Mouse (Mus musculus) forebrain, embryonic 16.5 days (tissue): ENCODE results near the gene Cep97. TPM values are rescaled to one million over a fixed set of nuclear protein-coding genes. Genes with fewer than 3 reads are reported as not detected.
"Not testable (repeated sequence)": the region's sequence is repeated elsewhere in the genome, so short reads cannot be mapped to it uniquely, and the experiment has no call there.

Experiments
- ATAC-seq: fragments of 200-750 bp; cut with Nextera tagmentation; 2 replicates; pipeline ENCODE4 v1.8.0; 2017; ENCODE audit warnings: mild to moderate bottlenecking, moderate library complexity
- H3K27ac ChIP-seq: fragments of 300-500 bp; sonication (generic); 2 replicates; pipeline ENCODE4 v1.5.1; 2014; ENCODE audit warnings: low read length, control low read depth
- H3K27me3 ChIP-seq: fragments of 300-500 bp; sonication (generic); replicated peaks from 2 replicates; pipeline ENCODE4 v1.6.1; 2014; ENCODE audit warnings: low read length; ENCODE audit not compliant: control insufficient read depth, insufficient read depth
- H3K36me3 ChIP-seq: fragments of 300-500 bp; sonication (generic); 2 replicates; pipeline ENCODE4 v1.6.1; 2014; ENCODE audit not compliant: control insufficient read depth, insufficient read depth
- H3K4me1 ChIP-seq: fragments of 300-500 bp; sonication (generic); replicated peaks from 2 replicates; pipeline ENCODE4 v1.6.1; 2014; ENCODE audit warnings: low read length; ENCODE audit not compliant: control insufficient read depth, insufficient read depth
- H3K4me2 ChIP-seq: fragments of 300-500 bp; sonication (generic); 2 replicates; pipeline ENCODE4 v1.6.1; 2014; ENCODE audit warnings: mild to moderate bottlenecking, low read length, control low read depth
- H3K4me3 ChIP-seq: fragments of 300-500 bp; sonication (generic); replicated peaks from 2 replicates; pipeline ENCODE4 v1.5.1; 2014; ENCODE audit warnings: mild to moderate bottlenecking, low read length, control low read depth
- H3K9ac ChIP-seq: fragments of 300-500 bp; sonication (generic); replicated peaks from 2 replicates; pipeline ENCODE4 v1.6.1; 2014; ENCODE audit warnings: low read depth, low read length, control low read depth
- H3K9me3 ChIP-seq: fragments of 300-500 bp; sonication (generic); 2 replicates; pipeline ENCODE4 v1.6.1; 2016; ENCODE audit warnings: low read length; ENCODE audit not compliant: control insufficient read depth
- WGBS: fragments of 180-500 bp; shearing (Covaris S2); extraction: QIAGEN DNeasy Blood & Tissue Kit; methylation state at CpG from one replicate; pipeline ENCODE4 v1.1.7; 2014; 5-methylcytosine and 5-hydroxymethylcytosine counted together
- polyA plus RNA-seq: library from polyadenylated mRNA; unstranded; fragments of >200 nt; fragmentation: Nextera tagmentation; extraction: Ambion mirVana; gene quantifications from 2 replicates; pipeline ENCODE4 v1.2.1, GENCODE M21; 2015

Gene Cep97
- polyA plus RNA-seq, 1 experiment from 2014 or later = 19.4 TPM

DNA sequence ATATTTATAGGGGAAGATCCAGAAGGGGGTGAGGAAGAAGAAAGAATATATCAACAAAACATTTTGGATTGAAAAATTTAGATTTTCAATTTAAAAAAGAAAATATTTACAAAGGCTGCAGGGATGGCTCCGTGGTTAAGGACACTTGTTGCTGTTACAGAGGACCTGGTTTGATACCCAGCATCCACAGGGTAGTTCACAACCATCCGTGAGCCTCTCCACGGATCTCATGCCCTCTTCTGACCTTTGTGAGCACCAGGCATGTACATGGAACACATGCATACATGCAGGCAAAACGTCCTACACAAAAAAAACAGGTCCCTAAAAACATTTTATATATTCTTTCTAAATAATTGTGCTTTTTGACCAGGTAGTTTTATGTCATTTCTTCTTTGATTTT, 70.8 kb downstream of the Cep97 start:
- Histone ChIP-seq H3K9me3 (no peaks in the 10 kb centered on the region), H3K27me3 (no peaks in the 10 kb centered on the region), H3K4me1 (no peaks in the 10 kb centered on the region), H3K9ac (no peak overlapping the region), H3K36me3 (no peaks in the 10 kb centered on the region; the same call in 1 of the 2 replicates), H3K27ac (no peak overlapping the region), H3K4me3 (no peak overlapping the region), H3K4me2 (no peak overlapping the region)
- ATAC-seq = no peak
- 62% methylated on average over 4 of the region's 4 CpGs for WGBS

DNA sequence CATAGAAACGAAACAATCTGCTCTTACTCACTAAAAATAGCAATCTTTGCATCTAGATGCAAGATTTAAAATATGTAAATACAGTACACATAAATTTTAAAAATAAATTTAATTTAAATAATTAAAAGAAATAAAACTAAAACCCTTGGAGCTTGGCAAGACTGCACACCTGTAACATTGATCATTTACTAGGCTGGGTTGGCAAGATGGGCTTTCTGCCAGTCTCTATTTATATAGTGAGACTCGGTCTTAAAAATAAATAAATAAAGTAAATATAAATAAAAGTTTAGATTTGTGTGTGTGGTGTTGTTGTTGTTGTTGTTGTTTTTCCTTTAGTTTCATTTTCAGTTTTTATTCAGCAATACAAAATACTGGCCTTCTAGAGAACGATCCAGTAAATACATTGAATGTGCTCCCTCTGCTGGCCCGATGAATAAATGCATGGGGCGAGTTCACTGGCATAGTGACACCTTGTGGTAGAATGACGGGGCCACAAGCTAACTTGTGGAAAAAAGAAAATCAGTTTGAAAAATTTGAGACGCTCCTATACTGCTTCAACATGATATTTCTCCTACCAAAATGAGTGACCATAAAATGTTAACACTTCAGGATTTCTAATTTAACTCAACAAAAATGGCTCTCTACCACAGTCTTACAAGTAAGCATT, 71.4 kb downstream of the Cep97 start:
- peak; percentile 61 for ATAC-seq
- no peak overlapping the region for H3K27ac ChIP-seq
- WGBS = 20% methylated on average over 7 of the region's 7 CpGs
- H3K4me2 ChIP-seq = no peak overlapping the region
- no peak overlapping the region for H3K4me3 ChIP-seq
- H3K9ac ChIP-seq = no peak overlapping the region
- no peaks in the 10 kb centered on the region; the same call in 1 of the 2 replicates for H3K36me3 ChIP-seq
- no peaks in the 10 kb centered on the region for H3K4me1 ChIP-seq
- H3K27me3 ChIP-seq = no peaks in the 10 kb centered on the region
- no peaks in the 10 kb centered on the region for H3K9me3 ChIP-seq

DNA sequence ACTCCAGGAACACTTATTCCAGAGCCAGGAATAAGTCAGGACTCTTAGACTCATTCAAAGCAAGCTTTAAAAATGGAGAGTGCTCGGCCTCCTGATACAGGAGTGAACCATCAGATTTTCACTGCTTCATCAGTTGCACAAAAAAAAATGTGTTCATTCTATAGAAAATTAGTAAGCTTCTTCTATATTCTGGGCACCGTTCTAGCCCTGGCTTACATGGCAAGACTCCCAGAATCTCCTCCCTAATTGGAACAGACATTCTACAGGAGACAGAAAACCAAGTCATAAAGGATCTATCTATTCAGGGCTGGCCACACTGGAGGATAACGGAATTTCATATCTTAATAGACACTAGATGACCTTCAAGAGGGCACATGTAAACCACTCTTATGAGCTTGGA, 73.6 kb downstream of the Cep97 start:
- Histone ChIP-seq H3K27ac (no peak overlapping the region), H3K4me3 (no peak overlapping the region), H3K9me3 (no peaks in the 10 kb centered on the region), H3K4me2 (no peak overlapping the region), H3K4me1 (no peaks in the 10 kb centered on the region), H3K9ac (no peak overlapping the region), H3K36me3 (no peaks in the 10 kb centered on the region; the same call in 1 of the 2 replicates), H3K27me3 (no peaks in the 10 kb centered on the region)
- ATAC-seq = no peak
- WGBS = 52% methylated on average over 3 of the region's 3 CpGs

DNA sequence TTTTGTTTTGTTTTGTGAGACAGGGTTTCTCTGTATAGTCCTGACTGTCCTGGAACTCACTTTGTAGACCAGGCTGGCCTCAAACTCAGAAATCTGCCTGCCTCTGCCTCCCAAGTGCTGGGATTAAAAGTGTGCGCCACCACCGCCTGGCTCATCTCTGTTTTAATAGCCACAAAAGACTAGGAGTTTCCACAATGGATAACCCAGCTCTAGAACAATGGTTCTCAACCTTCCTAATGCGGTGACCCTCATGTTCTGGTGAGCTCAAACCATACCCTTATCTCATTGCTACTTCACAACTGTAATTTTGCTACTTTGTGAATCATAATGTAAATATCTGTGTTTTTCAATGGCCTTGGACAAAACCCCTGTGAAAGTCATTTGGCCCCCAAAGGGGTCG, 75.2 kb downstream of the Cep97 start:
- 94% methylated on average over 4 of the region's 4 CpGs for WGBS

DNA sequence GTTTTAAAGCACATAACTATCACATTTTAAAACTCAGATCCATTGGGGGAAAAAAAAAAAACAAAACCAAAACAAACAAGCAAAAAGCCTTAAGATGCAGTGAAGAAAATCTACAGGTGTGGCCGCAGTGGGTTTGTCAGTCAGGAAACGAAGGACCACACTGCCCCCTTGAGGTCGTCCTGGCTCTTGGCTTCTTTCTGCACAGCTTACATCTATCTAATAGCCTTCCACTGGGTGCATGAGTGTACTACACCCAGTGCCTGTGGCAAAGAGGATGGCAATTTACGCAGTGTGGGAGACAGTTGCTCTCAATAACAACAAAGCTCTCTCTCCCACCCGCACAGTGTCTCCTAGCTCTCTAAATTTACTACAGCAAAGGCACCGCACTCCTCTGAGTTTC, 76.2 kb downstream of the Cep97 start:
- H3K4me3 ChIP-seq = no peak overlapping the region
- no peaks in the 10 kb centered on the region for H3K27me3 ChIP-seq
- no peaks in the 10 kb centered on the region for H3K9me3 ChIP-seq
- H3K27ac ChIP-seq = no peak overlapping the region
- 63% methylated on average over 6 of the region's 6 CpGs for WGBS
- no peaks in the 10 kb centered on the region for H3K4me1 ChIP-seq
- no peak overlapping the region for H3K4me2 ChIP-seq
- H3K9ac ChIP-seq = no peak overlapping the region
- ATAC-seq = no peak
- H3K36me3 ChIP-seq = no peaks in the 10 kb centered on the region

More for the DNA sequence above, 75.2 kb downstream of the Cep97 start:
- not testable (repeated sequence) for H3K27me3 ChIP-seq, H3K4me2 ChIP-seq, H3K27ac ChIP-seq, H3K4me1 ChIP-seq, H3K9ac ChIP-seq, ATAC-seq, H3K9me3 ChIP-seq, H3K4me3 ChIP-seq, H3K36me3 ChIP-seq

DNA sequence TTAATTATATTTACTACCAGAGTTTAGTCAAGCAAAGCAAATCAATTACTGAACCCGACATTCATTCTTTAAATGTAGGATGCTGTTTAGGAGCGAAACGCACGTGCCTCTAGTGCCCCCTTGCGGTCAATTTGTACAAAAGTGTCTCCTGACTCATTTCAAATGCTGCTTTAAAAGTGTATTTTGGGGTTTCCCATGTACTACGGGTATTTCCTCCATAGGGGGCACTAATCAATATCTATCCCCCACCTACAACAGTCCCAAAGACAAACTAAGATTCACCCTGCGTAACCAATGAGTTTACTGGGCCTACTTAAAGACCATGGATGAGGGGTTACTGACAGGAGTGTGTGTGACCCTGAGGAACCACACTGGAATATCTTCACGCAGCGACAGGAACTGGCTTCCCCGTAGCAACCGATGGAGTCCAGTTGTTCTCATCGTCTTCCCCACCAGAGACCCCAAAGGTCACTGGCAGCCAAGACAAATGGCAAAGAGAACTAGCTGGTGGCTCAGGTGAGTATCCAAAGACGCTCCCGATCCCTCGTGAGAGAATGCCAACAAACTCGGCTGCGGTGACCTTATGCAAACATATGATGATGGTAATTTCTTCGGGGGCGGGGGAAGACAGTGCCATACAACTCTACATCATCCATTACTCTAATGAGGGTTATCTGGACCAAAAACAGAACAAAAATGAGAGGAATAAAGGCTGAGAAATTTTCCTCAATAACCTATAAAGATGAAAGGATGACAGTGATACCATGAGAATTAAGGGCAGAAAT, 81.5 kb downstream of the Cep97 start:
- ATAC-seq = peak; percentile 86
- Histone ChIP-seq H3K36me3 (no peaks in the 10 kb centered on the region), H3K27ac (no peak overlapping the region), H3K4me3 (no peak overlapping the region), H3K9ac (no peak overlapping the region), H3K4me2 (no peak overlapping the region), H3K27me3 (no peaks in the 10 kb centered on the region), H3K4me1 (no peaks in the 10 kb centered on the region), H3K9me3 (no peaks in the 10 kb centered on the region)
- 60% methylated on average over 19 of the region's 19 CpGs for WGBS

DNA sequence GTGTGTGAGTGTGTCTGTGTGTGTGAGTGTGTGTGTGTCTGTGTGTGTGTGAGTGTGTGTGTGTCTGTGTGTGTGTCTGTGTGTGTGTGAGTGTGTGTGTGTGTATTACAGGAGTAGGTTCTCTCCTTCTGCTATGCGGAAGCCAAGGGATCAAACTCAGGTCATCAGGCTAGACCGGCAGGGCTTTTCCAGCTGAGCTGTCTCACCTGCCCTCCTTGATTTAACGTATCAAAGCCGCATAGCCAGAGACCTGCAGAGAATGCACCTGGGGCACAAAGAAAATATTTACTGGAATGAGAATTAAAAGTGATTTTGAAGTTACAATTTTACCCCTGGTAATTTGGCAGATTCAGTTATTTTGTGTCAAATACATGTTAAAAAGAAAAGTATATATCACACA, 82.1 kb downstream of the Cep97 start:
- Histone ChIP-seq H3K27me3 (no peaks in the 10 kb centered on the region), H3K9me3 (no peaks in the 10 kb centered on the region), H3K4me2 (no peak overlapping the region), H3K27ac (no peak overlapping the region), H3K4me1 (no peaks in the 10 kb centered on the region), H3K9ac (no peak overlapping the region), H3K4me3 (no peak overlapping the region), H3K36me3 (no peaks in the 10 kb centered on the region; the same call in 1 of the 2 replicates)
- WGBS = 41% methylated on average over 4 of the region's 4 CpGs
- 0 out of 2 replicates have a peak, but pooled peaks have one; percentile 22 for ATAC-seq

DNA sequence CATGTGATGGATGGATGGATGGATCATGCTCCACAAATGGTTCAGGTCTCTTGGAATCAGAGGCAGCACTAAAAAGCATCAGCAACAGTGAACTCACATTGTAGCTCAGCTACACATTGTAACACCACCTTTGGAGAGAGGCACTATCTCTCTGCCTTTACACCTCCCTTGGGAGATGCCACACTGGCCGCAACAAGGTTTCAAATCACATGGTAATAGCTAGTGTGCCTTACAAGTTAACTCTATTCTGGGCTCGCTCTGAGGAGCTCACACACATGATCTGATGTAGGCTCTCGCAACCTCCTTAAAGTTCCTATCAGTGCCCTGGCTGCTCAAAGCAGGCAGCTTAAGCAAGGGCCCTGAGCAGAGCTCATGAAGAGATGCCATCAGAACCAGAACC, 84.2 kb downstream of the Cep97 start:
- no peak overlapping the region for H3K4me3 ChIP-seq
- no peak overlapping the region for H3K9ac ChIP-seq
- 90% methylated on average over 3 of the region's 3 CpGs for WGBS
- no peak for ATAC-seq
- no peak overlapping the region for H3K27ac ChIP-seq
- no peaks in the 10 kb centered on the region for H3K27me3 ChIP-seq
- no peaks in the 10 kb centered on the region for H3K9me3 ChIP-seq
- no peak overlapping the region for H3K4me2 ChIP-seq
- no peaks in the 10 kb centered on the region; the same call in 1 of the 2 replicates for H3K36me3 ChIP-seq
- H3K4me1 ChIP-seq = no peaks in the 10 kb centered on the region
